Mouse (Mus musculus) WW6 (cell line): ENCODE data around the gene Zfp62.

Experiments used
- DNase-seq: peaks from one replicate; pipeline ENCODE4 v3.0.0-alpha.2; 2013; ENCODE audit warnings: low read depth, low spot score

Gene Zfp62

GRCm38 (mm10) chr11:49205080-49205590, 2.0 kb downstream of the Zfp62 start:
- no peak for DNase-seq

GRCm38 (mm10) chr11:49207495-49207894, 4.4 kb downstream of the Zfp62 start:
- no peak for DNase-seq

GRCm38 (mm10) chr11:49212577-49212976, 9.5 kb downstream of the Zfp62 start:
- DNase-seq = no peak

GRCm38 (mm10) chr11:49213505-49213904, 10.4 kb downstream of the Zfp62 start:
- DNase-seq = no peak

- no peak for DNase-seq
Observed at GRCm38 (mm10) chr11:49219271-49219670, 16.2 kb downstream of the Zfp62 start.

- DNase-seq = no peak
Observed at GRCm38 (mm10) chr11:49224455-49224854, 21.4 kb downstream of the Zfp62 start.

- no peak for DNase-seq
Observed at GRCm38 (mm10) chr11:49232781-49233180, 29.7 kb downstream of the Zfp62 start.

- no peak for DNase-seq
Observed at GRCm38 (mm10) chr11:49235459-49236207, 32.5 kb downstream of the Zfp62 start.

GRCm38 (mm10) chr11:49236891-49237290, 33.8 kb downstream of the Zfp62 start:
- DNase-seq = no peak

- no peak for DNase-seq
Observed at GRCm38 (mm10) chr11:49237532-49237931, 34.4 kb downstream of the Zfp62 start.

- no peak for DNase-seq
Observed at GRCm38 (mm10) chr11:49240310-49240709, 37.2 kb downstream of the Zfp62 start.

GRCm38 (mm10) chr11:49240874-49241273, 37.8 kb downstream of the Zfp62 start:
- no peak for DNase-seq

GRCm38 (mm10) chr11:49241471-49241870, 38.4 kb downstream of the Zfp62 start:
- DNase-seq = no peak

- DNase-seq = no peak
Observed at GRCm38 (mm10) chr11:49242944-49243626, 40.0 kb downstream of the Zfp62 start.

GRCm38 (mm10) chr11:49243727-49244594, 40.9 kb downstream of the Zfp62 start, which contains the start of gene Mgat1:
Gene Mgat1 (plus strand): TSS chr11:49244191.
- peak; percentile 99 for DNase-seq

GRCm38 (mm10) chr11:49244595-49244930, 41.5 kb downstream of the Zfp62 start:
- DNase-seq = no peak

- DNase-seq = no peak
Observed at GRCm38 (mm10) chr11:49245176-49245575, 42.1 kb downstream of the Zfp62 start.

- no peak for DNase-seq
Observed at GRCm38 (mm10) chr11:49245634-49246415, 42.7 kb downstream of the Zfp62 start.

GRCm38 (mm10) chr11:49246523-49246922, 43.4 kb downstream of the Zfp62 start:
- DNase-seq = no peak

GRCm38 (mm10) chr11:49247255-49247654, 44.2 kb downstream of the Zfp62 start:
- no peak for DNase-seq
